Mouse (Mus musculus) forebrain, embryonic 13.5 days (tissue): ENCODE measurements around the gene Esp6. TPM values are rescaled to one million over a fixed set of nuclear protein-coding genes. Genes with fewer than 3 reads are reported as not detected.
"Not testable (repeated sequence)": the region's sequence is repeated elsewhere in the genome, so short reads cannot be mapped to it uniquely, and the experiment has no call there.

Experiments used
- ATAC-seq: fragments of 200-750 bp; cut with Nextera tagmentation; 2 replicates; pipeline ENCODE4 v1.8.0; 2017
- H3K27ac ChIP-seq: fragments of 300-500 bp; sonication (generic); 2 replicates; pipeline ENCODE4 v1.5.1; 2015; ENCODE audit warnings: inconsistent platforms, mild to moderate bottlenecking, moderate library complexity
- H3K27me3 ChIP-seq: fragments of 300-500 bp; sonication (generic); 2 replicates; pipeline ENCODE4 v1.6.1; 2015; ENCODE audit warnings: mild to moderate bottlenecking, inconsistent platforms
- H3K36me3 ChIP-seq: fragments of 300-500 bp; sonication (generic); 2 replicates; pipeline ENCODE4 v1.6.1; 2015; ENCODE audit warnings: mild to moderate bottlenecking, inconsistent platforms; ENCODE audit not compliant: poor library complexity, severe bottlenecking
- H3K4me1 ChIP-seq: fragments of 300-500 bp; sonication (generic); 2 replicates; pipeline ENCODE4 v1.6.1; 2015; ENCODE audit warnings: inconsistent platforms
- H3K4me2 ChIP-seq: fragments of 300-500 bp; sonication (generic); 2 replicates; pipeline ENCODE4 v1.6.1; 2015; ENCODE audit warnings: inconsistent platforms, mild to moderate bottlenecking, moderate library complexity
- H3K4me3 ChIP-seq: fragments of 300-500 bp; sonication (generic); 2 replicates; pipeline ENCODE4 v1.5.1; 2015; ENCODE audit warnings: mild to moderate bottlenecking, inconsistent platforms
- H3K9ac ChIP-seq: fragments of 300-500 bp; sonication (generic); 2 replicates; pipeline ENCODE4 v1.6.1; 2015; ENCODE audit warnings: mild to moderate bottlenecking, inconsistent platforms
- H3K9me3 ChIP-seq: fragments of 300-500 bp; sonication (generic); replicated peaks from 2 replicates; pipeline ENCODE4 v1.6.1; 2016; ENCODE audit warnings: inconsistent platforms
- WGBS: fragments of 180-500 bp; shearing (Covaris S2); methylation state at CpG from one replicate; pipeline ENCODE4 v1.1.7; 2015; 5-methylcytosine and 5-hydroxymethylcytosine counted together
- polyA plus RNA-seq: library from polyadenylated mRNA; unstranded; fragments of >200 nt; fragmentation: Nextera tagmentation; extraction: Ambion mirVana; gene quantifications from 2 replicates; pipeline ENCODE4 v1.2.1, GENCODE M21; 2015

Gene Esp6
- not detected in 2 replicates for polyA plus RNA-seq

- H3K9ac ChIP-seq, result no peak within 1 kb of the TSS
- H3K9me3 ChIP-seq, result no peaks in the 10 kb centered on the region
- no peaks in the 10 kb centered on the region for H3K4me1 ChIP-seq
- no peak within 1 kb of the TSS for H3K27ac ChIP-seq
- no peaks in the 10 kb centered on the region for H3K27me3 ChIP-seq
- no peak within 1 kb of the TSS for H3K4me3 ChIP-seq
- ATAC-seq, result no peak
- no peak within 1 kb of the TSS for H3K4me2 ChIP-seq
- H3K36me3 ChIP-seq, result no peaks in the 10 kb centered on the region
- 88% methylated on average over 5 of the region's 5 CpGs for WGBS
Observed at GRCm38 (mm10) chr17:40561207-40561606, at the start of gene Esp6. Esp6 (plus strand) TSS chr17:40561507.

- Histone ChIP-seq H3K4me1 (no peaks in the 10 kb centered on the region), H3K9ac (no peak within 1 kb of the TSS), H3K4me2 (no peak within 1 kb of the TSS), H3K27me3 (no peaks in the 10 kb centered on the region), H3K4me3 (no peak within 1 kb of the TSS), H3K36me3 (no peaks in the 10 kb centered on the region), H3K9me3 (no peaks in the 10 kb centered on the region), H3K27ac (no peak within 1 kb of the TSS)
- 26% methylated on average over 3 of the region's 3 CpGs for WGBS
- ATAC-seq, result no peak
Observed at GRCm38 (mm10) chr17:40519818-40520217, 41.5 kb upstream of the Esp6 start, which contains the start of gene Esp8. Esp8 (plus strand) TSS chr17:40520022.

GRCm38 (mm10) chr17:40529813-40530212 is 31.5 kb upstream of the Esp6 start:
- no peak for ATAC-seq
- H3K4me3 ChIP-seq, result no peak overlapping the region

DNA sequence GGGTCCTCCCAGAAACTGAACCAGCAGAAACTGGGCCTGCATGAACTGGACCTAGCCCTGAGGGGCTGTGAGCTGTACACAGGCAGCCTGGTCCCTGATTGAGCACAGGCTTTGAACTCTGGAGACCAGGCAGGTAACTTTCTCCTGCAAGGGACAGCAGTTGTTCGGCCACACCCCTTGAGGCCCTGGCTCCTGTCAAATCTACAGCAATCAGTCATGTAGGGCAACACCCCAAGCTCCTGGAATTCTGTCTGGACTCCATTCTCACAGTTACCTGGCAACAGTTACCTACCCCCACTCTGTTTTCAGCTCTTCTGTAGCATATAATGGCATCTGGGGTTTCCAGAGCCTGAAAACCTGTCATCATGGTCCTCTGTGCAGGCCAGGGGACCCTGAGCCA is 30.2 kb upstream of the Esp6 start:
- no peaks in the 10 kb centered on the region for H3K36me3 ChIP-seq
- H3K4me1 ChIP-seq, result no peaks in the 10 kb centered on the region
- 96% methylated on average over 1 of the region's 1 CpGs for WGBS
- ATAC-seq, result no peak
- H3K27me3 ChIP-seq, result no peaks in the 10 kb centered on the region
- H3K9ac ChIP-seq, result no peak overlapping the region
- no peaks in the 10 kb centered on the region for H3K9me3 ChIP-seq
- no peak overlapping the region for H3K4me3 ChIP-seq
- no peak overlapping the region for H3K27ac ChIP-seq
- no peak overlapping the region for H3K4me2 ChIP-seq

More at GRCm38 (mm10) chr17:40529813-40530212, 31.5 kb upstream of the Esp6 start:
- Histone ChIP-seq H3K4me1 (no peaks in the 10 kb centered on the region), H3K9me3 (no peaks in the 10 kb centered on the region), H3K27me3 (no peaks in the 10 kb centered on the region), H3K9ac (no peak overlapping the region), H3K4me2 (no peak overlapping the region), H3K36me3 (no peaks in the 10 kb centered on the region), H3K27ac (no peak overlapping the region)
- 71% methylated on average over 3 of the region's 3 CpGs for WGBS

- WGBS, result 89% methylated on average over 5 of the region's 5 CpGs
- H3K36me3 ChIP-seq, H3K27me3 ChIP-seq, H3K9me3 ChIP-seq, H3K27ac ChIP-seq, H3K4me2 ChIP-seq, H3K4me1 ChIP-seq, H3K9ac ChIP-seq, H3K4me3 ChIP-seq, ATAC-seq: not testable (repeated sequence)
Observed at GRCm38 (mm10) chr17:40547005-40547404, 14.3 kb upstream of the Esp6 start.

- Histone ChIP-seq H3K36me3 (no peaks in the 10 kb centered on the region), H3K4me1 (no peaks in the 10 kb centered on the region), H3K9me3 (no peaks in the 10 kb centered on the region), H3K9ac (no peak overlapping the region), H3K27ac (no peak overlapping the region), H3K4me3 (no peak overlapping the region), H3K27me3 (no peaks in the 10 kb centered on the region), H3K4me2 (no peak overlapping the region)
- no peak for ATAC-seq
- WGBS, result 95% methylated on average over 1 of the region's 1 CpGs
Observed at GRCm38 (mm10) chr17:40553470-40553869, 7.8 kb upstream of the Esp6 start.

- not testable (repeated sequence) for H3K4me1 ChIP-seq, H3K4me2 ChIP-seq, H3K9ac ChIP-seq, H3K27ac ChIP-seq, H3K36me3 ChIP-seq, H3K4me3 ChIP-seq, H3K9me3 ChIP-seq, ATAC-seq, H3K27me3 ChIP-seq
- WGBS, result 41% methylated on average over 6 of the region's 6 CpGs
Observed at GRCm38 (mm10) chr17:40583906-40584305, 22.6 kb downstream of the Esp6 start.

GRCm38 (mm10) chr17:40591297-40591696 is 30.0 kb downstream of the Esp6 start:
- no peak for ATAC-seq
- H3K4me1 ChIP-seq, result no peaks in the 10 kb centered on the region
- no peak overlapping the region for H3K4me3 ChIP-seq
- no peaks in the 10 kb centered on the region for H3K36me3 ChIP-seq
- no peak overlapping the region for H3K4me2 ChIP-seq
- H3K9me3 ChIP-seq, result no peaks in the 10 kb centered on the region
- no peak overlapping the region for H3K9ac ChIP-seq
- H3K27ac ChIP-seq, result no peak overlapping the region
- no peaks in the 10 kb centered on the region for H3K27me3 ChIP-seq

DNA sequence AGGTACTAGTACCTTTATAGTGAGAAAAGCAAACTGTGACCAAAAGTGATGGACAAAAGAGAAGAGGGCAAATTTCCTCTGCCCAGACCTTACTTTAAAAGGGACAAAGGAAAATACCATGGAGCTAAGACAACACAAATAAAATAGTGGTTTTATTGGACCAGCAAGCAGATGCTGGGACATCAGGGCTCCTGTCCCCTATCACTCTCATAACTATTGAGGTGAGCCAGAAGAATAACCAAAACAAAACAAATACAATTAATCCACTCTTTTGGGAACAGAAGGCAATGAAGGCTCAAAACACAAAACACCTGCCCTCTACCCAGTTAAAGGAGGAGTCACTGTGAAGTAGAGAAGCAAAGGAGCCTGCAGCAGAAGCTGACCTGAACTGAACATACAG is 37.0 kb downstream of the Esp6 start, which contains the start of gene Esp4:
TSS of gene Esp4 (plus strand) at position 301 of the 400 bp plus-strand sequence.
- Histone ChIP-seq H3K4me2 (no peak within 1 kb of the TSS), H3K36me3 (no peaks in the 10 kb centered on the region), H3K4me3 (no peak within 1 kb of the TSS)

More for the DNA sequence above, 37.0 kb downstream of the Esp6 start, which contains the start of gene Esp4:
- Histone ChIP-seq H3K9me3 (no peaks in the 10 kb centered on the region), H3K27me3 (no peaks in the 10 kb centered on the region), H3K27ac (no peak within 1 kb of the TSS), H3K4me1 (no peaks in the 10 kb centered on the region), H3K9ac (no peak within 1 kb of the TSS)
- ATAC-seq, result no peak

Other genes with a start within 250 kb of the Esp6 start
- gene Crisp1, start 242.3 kb upstream of the Esp6 start, polyA plus RNA-seq, result not detected in 2 replicates
- not detected in 2 replicates for gene Esp8, start 41.5 kb upstream of the Esp6 start, polyA plus RNA-seq
- not detected in 2 replicates for gene Esp4, start 37.1 kb downstream of the Esp6 start, polyA plus RNA-seq
- gene Esp3, start 70.6 kb downstream of the Esp6 start, polyA plus RNA-seq, result not detected in 2 replicates
- gene Esp1, start 165.6 kb downstream of the Esp6 start, polyA plus RNA-seq, result not detected in 2 replicates
- not detected in 2 replicates for gene Crisp2, start 245.5 kb downstream of the Esp6 start, polyA plus RNA-seq
- gene Rhag, start 249.6 kb downstream of the Esp6 start, polyA plus RNA-seq, result 0.06 and 0.76 TPM in 2 replicates